Mouse (Mus musculus): ENCODE results near the gene Ttc13.
A peak's percentile ranks its signal among the peaks of the same experiment; 100 is the strongest.

Gene Ttc13

DNA sequence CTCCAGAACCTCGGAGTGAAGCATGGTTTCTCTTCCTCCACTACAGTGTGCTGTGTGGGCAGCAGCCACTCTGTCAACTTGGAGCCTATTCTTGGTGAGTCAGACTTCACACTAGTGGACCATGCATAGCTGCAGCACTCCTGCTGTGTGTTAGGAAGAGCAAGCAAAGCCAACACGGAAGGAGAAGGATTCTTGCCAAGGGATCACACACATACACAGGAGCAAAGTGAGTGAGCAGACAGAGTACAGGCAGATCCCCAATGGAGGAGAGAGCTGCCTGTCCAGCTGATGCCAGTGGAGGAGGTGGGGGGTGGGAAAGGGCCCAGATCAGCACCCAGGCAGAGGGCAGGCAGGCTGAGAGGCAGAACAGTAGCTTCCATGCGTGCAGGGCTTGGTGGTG lies 19.6 kb downstream of the Ttc13 start:
- DNase-seq, result no peak

DNA sequence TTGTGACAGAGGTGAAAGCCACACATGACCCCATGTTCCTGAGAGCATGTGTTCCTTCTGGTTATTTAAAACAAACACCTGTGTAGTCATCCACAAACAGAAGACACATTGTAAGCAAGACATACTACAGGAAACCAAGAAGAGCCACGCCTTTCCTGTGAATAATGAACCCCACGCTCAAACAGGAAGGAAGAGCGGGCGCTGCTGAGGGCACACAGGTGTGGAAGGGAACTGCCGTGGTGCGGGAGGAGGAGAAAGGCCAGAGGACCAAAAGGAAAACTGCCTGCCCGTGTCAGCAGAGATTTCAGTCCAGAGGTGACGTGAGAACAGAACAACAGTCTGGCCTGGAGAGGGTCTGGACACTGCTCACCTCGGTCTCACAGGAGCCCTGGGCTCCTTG lies 20.8 kb downstream of the Ttc13 start:
- DNase-seq, result no peak

DNA sequence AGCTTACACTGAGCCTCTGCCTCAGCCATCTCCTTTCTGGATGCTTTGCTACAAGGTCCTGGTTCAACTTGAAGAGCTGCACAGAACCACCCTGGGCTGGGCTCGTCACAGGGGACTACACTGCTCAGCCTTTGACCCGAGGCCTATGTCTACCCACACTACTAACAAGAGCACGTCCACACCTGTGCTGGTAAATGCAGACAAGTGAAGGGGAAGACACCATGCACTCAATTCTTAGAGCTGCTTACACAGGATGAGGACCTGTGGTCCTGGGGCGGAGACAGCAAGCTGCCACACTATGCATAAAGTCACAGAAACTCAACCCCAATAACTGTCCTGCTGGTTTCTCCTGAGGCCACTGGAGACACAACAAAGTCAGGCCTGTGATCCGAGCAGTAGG lies 21.5 kb downstream of the Ttc13 start:
- no peak for DNase-seq

DNA sequence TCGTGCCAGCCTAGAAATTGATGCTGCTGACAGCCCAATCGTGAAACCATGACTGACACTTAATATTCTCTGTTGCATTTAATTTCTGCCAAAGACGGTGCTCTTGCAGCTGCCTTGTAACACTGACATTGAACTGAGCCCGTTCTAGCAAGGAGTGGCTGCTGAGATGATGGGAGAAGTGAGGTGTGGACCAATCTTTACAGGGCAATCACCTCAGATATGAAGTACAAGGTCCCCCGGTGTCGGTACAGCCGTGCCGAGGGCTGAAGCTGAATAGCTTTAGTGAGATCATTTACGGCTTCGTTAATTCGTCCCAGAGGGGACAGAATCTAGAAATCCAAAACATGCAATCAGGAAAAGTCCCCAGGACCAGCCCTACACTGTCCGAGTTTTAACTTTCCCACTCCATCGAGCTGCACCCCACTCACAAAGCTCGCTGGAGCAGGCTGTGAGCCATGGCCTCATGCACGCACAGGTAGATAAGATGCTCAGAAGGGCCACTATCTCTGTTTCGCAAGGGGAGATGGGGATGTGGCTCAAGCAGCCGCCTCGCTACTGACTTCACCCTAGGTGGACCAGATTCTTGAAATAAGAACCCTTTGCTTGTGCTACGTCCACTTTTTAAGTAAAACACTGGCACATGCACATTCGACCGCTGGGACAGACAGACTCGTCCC lies 26.2 kb downstream of the Ttc13 start:
- DNase-seq, result no peak

DNA sequence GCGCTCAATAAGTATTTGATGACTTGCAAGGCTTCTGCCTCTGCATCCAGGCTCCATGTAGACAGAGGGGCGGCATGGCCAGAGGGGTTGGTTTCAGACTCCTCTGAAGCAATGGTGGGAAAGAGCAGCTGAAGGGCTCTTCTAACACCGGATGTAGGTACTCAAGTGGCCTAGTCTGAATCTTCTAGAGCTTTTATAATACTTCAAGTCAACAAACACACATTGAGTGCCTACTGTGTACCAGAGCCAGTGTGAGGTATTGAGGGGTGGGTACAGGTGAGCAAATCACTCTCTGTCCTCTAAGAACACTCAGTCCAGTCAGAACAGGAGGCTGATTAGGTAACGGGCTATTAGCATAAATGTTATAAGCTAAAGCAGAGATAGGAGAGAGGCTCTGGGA lies 30.1 kb downstream of the Ttc13 start:
- DNase-seq, result no peak

DNA sequence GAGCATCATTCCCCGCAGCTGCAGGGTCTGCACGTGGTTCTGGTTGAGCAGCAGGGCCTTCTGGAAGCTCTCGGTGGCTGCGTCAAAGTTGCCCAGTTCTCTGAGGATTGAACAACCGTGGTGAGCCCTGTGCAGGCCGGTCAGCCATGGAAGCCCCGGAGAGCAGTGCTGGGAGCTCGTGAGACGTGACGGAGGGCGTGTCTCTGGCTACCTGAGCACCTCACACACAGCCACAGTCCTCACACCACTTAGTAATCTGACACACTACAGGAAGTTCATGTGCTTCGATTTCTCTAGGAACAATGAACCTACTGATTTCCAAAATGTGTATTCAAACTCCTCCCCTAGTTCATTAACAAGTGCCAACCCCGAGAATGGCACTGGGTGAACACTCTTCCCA lies 32.9 kb downstream of the Ttc13 start:
- no peak for DNase-seq

DNA sequence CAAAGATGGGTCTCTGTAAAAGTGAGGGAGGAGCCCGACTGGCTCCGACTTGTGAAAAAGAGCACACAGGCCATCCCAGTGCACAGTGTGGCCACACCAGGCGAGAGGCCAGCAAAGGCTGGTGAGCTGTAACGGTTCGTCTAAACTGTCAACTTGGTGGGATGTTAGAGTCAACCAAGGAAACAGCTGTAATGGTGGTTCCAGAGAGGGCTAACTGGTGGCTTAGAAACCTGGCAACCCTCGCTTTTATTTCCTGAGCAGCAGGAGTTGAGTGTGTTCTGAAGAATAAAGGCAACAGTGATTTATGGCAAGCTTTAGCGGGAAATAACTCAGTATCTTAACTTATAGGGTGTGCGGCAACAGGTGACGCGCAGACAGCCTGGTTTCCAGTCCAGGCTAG lies 39.6 kb downstream of the Ttc13 start:
- no peak for DNase-seq

DNA sequence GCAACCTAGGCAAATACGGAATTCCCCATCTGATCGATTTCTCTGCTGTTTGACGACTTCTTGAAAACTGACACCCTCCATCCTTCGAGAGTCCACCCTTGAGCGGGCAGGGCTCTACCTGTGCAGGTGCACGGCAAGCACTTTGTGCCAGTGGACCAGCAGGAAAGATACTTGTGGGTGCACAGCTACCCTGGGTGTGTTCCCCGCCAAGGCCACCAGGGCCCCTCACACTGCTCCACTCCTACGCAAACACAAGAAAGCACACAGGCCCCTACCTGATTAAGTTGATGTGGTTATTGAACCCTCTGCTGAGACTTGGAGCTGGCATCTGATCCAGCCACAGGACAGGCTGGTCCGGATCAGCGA lies 40.0 kb downstream of the Ttc13 start:
- no peak for DNase-seq

DNA sequence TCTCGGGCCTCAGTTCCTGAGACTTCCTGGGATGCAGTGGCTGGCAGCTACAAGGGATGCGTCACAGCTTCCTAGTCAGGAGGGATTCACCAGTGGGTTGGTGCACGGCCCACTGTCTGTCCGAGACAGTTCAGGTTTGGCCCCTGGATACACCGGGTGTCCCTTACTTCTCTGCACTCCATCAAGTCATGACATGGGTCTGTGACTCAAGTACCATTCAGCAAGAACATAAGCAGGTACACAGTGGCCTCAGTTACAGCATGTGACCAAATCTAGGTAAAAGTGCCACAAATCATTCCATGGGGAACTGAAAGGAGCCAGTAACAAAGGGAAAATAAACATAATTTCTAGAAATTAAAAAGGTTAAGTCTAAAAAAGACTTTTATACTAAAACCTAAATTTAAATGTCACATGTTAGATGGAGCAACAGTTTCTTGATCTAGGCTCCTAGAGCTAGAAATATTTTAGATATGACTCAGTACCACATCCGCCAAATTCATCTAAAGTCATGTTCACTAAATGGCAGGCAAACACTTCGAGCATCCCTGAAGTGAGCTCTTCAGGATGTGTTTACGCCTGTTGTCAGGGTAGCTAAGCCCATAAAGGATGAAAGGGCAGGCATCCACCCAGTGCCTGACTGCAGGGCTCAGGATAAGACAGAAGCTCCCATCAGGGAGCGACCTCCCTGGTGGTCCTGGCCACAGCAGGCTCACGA lies 40.5 kb downstream of the Ttc13 start:
- no peak for DNase-seq

DNA sequence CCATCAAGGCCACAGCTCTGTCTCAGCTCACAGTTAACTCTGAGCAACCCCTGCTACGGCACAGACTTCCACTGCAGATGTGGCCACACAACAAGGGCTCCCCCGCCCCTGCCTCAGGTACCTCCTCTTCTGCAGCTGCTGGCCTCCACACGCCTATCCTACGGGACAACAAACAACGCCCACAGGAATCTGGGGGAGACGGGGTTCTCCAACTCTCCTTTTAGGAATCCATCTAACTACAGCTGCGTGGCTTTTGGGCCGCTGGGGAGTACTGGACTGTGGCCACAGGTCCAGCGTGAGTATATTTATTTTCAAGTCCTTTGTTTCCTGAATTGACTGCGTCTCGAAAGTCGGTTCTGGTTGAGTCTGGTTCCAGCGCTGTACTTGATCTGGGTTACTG lies 43.5 kb downstream of the Ttc13 start:
- no peak for DNase-seq

DNA sequence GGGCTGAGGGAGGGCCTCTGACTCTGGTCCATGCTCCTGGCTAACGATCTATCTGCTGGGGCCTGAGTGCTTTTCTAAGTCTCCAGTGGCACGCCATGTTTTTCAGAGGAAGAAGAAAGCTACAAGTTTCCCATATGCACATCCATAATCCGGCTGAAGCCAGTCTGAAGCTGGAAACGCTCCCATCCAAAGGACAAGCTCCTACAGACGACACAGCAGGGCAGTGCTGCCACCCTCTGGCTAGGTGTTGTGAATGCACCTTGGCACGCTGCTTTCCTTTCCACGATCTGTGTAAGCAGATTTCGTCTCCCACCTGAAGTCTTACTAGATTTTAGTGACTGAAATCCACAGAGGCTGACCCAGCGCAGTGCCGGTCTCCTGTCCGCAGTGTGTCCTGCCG lies 44.3 kb downstream of the Ttc13 start:
- peak; percentile 88 for DNase-seq

DNA sequence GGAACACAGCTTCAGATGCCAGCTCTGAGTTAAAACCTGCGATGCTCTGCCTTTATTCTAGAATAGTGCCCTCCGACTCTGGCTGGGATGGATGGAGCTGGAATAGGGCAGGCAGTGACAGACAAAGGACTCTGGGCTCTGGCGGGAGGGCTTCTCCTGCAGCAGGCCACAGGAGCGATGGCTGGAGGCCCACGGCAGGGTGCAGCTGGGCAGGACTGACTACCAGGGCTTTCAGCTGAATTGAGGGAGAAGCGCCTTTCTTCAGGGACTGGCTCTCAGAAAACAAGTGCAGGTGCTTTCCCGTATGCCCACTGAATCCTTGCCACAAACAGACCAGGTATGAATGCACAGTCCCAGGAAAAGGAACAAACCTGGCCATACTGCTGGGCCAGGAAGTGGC lies 44.7 kb downstream of the Ttc13 start:
- no peak for DNase-seq

DNA sequence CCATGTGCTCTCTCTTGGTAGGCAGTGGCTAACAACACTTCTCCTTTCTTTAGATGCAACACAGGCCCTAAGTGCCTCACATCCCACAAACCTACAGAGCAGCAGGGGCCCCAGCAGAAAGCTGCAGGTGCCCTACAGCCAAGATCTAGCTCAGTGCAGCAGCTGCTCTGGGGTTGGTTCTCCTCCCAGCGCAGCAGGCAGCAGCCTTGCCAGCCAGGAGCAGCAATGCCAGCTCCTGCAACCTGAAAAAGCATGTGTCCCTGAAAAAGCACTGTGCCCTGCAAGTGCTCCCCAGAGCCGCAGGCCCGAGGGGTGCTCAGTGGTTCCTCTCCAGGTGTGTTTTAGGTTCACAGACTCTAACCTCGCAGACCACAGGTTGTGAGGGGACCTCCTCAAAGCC lies 45.1 kb downstream of the Ttc13 start:
- no peak for DNase-seq

DNA sequence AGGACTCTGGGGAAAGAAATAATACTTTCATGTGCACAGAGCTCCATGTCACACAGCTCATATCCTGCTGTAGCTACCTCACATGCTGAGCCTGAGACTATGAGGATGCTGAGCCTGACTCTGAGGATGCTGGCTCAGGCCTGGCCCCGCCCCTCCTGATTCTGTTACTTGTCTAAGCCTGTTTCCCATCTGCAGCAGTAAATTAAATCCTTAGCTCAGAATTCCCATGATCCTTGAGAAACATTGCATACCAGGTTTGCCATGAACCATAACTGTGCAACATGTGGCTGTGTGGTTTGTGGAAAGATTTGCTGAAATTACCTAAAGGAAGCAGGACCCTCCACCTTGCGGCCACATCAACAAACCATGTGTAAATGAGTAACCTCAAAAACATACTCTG lies 49.4 kb downstream of the Ttc13 start:
- DNase-seq, result no peak

DNA sequence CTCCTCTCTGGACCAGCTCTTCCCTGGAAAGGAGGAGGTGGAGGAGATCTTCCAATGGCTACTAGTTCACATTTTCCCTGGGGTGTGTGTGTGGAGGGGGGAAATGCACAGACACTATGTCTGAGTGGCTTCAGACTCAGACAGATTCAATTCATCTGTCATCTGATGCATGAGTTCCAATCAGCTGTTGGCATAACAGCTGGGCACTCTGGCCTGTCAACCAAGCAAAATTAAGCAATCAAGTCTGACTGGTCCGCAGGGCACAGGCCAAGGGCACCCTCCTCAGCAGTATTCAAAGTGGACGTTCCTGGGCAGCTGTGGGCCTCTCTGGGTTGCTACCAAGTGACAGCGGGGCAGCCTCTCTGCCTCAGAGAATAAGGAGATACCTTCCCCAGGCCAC lies 53.0 kb downstream of the Ttc13 start:
- no peak for DNase-seq

DNA sequence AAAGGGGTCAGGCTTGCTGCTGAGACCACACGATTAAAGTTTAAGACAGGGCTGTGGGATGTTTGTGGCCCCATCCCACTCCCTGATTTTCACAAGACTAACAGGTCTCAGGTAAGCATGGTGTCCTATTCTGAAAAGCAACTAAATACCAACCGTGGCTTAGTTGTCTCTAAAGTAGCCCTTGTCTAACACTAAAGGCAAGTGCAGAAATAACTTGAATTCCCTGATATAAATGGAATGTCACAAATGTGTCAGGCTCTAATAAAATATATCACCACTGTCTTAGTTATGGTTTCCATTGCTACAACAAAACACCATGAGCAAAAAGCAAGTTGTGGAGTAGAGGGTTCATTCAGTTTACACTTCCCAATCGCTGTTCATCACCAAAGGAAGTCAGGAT lies 57.4 kb downstream of the Ttc13 start:
- no peak for DNase-seq

DNA sequence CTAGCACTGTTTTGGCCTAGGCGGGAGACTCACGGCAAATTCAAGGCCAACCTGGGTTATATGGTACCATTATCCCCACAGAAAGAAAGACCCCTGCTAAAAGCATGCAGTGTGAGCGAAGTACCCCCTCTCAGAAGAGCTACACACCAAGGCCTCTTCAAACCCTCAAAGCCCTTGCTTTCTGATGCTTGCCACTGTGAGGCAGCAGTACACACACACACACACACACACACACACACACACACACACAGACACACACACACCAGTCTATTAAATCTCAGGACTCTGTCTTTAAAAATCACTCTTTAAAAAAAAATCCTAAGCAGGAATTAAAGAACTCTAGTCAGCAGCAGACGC lies 57.9 kb downstream of the Ttc13 start:
- no peak for DNase-seq

DNA sequence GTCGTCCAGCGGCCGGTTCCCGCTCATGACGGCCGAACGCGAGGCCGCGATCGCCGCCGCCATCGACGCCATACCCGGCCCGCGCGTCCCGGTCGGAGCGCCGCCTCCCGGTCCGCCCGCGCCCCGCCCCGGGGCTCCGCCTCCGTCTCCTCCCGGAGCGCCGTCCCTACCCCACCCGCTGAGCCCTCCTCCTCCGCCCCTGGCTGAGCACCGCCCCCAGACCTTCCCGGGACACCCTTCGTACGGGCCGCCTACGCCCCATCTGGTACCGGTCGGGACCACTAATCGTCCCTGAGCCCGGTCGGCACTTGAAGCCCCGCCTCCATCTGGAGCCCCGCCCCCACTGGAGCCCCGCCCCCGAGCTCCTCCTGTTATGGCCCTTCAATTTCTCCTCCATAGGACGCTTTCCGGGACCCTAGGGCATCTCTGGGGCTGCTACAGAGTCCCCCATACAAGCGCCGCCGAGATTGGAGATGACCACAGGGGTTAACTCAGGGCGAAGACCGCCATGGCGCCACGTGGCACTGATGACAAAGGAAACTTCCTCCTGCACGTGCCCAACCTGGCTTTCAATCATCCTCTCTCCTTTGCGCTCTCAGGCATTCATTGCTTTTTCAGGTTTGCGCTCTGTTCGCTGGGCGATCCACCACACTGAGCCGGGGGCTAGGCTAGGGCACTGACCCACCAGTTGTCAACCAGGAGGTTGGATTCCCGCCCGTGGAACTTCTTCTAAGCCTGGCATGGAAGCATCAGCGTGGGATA lies 58.5 kb downstream of the Ttc13 start, which contains the start of gene 2310022B05Rik:
2310022B05Rik (minus strand) TSS at position 258 of the 762 bp plus-strand sequence.
- peak; percentile 89 for DNase-seq

DNA sequence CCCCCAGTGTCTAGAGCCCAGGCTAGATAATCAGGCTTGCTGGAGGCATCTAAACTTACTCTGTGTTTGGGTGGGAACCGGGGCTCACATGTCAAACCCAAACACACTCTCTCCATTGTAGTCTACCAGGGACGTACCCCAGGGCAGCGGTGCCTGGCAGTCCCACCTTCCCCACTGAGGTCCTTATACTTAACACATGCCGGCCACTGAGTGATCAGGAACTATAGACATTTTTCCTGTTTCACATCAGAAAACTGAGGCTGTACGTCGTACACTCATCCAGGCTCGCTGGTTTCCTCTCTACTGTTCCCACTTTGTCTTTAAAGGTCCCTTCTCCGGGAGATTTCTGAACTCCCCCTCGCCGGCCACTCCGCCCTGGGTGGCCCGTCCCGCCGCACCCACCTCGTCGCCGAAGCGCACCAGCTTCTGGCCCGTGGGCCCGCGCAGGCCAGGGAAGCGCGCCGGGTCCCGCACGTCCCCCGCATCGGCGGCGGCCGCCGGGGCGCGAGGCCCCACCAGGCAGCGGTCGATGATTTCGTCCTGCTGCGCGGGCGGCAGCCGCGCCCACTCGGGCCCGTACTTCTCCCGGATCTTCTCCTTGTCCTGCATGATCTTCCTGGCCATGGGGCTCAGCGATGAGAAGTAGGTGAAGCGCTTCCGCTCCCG lies 59.2 kb downstream of the Ttc13 start:
- DNase-seq, result peak; percentile 52

DNA sequence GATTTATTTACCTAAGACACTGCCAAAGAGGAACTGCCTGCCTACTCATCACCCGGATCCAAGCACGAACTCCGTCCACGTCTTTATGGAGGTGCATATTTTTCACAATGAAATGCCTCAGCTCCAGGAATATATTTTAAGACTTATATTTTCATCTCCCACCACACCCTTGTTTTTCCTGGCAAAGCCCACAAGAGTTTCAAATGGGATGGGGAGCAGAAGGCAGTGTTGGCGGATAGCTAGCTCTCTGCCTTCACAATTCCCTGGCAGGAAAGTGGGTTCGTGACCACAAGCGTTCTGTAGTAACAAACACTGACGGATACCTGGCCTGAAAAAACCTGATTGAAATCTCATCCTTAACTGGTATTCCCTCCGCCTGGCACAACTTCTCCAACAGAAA lies 60.0 kb downstream of the Ttc13 start:
- no peak for DNase-seq

DNA sequence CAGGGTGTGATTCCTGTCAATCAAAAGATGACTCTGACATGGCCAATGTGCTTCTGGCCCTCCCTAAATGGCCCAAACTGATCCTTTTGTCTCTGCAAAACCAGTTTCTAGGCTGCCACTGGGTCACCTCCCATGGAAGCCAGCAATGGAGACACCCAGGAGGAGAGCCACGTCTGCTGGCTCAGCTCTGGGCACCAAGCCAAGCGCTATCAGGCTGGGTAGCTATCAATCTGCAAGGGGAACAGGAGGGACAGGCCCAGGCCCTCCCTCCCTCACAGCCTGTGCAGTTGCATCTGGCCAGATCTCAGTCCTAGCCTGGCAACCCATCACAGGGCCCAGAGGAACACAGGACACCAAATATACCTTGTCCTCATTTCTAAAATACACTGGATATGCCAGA lies 63.4 kb downstream of the Ttc13 start:
- DNase-seq, result no peak

DNA sequence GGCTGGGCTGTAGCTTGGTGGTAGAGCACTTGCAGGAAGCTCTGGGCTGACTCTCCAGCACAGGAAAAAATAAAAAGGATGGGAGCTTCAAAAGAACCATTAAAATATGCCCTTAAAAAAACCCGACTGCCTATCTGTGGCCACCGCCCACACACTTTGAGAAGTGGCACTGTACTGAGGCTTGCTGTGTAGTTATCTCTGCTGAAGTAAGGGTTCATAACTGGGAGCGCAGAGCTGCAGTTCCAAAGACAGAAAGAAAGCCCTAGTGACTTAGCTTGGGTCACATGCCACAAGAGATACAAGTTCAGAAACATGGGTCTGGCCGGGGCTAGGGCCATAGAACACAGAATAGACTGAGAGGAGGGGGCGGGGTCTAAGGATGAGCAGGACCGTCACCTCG lies 63.8 kb downstream of the Ttc13 start:
- DNase-seq, result no peak

DNA sequence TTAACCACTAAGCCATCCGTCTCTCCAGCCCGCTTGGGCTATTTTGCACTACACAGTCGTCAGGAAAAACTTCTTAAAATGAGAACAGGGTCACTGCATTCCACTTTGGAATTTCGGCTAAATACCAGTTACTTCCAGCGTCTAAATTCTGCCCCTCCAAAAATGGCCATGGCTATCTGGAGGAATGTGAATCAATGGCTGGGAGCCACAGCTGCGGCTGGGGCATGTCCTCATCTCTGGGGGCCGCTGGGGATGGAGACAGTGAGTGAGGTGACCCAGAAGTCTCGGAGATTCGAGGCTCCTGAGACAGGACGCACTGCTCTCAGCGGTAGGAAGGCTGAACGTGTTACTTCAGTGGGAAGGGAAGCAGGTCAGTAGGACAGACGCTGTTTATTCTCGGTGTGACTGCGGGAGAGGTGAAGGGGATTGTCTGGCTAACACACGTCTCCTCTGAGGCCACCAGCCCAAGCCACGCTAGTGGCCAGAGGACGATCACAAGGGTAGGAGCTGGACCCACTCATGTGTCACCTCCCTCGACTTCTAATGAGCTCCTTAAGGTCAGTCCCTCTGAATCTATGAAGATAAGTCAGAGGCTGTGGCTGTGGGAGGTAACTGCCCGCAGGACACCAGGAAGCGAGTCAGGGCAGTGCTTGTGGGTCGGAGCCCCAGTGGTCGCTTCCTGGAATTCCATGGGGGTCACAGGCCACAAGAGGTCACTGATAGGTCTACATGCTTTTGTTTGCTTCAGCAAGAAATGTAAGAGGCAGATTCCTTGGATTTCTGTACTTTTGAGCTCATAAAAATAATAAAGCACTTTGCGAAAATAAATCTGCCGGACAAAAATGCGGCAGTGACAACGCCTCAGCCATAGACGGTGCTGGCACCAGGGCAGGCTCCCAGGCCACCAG lies 68.0 kb downstream of the Ttc13 start:
- DNase-seq, result peak; percentile 37

All from embryo, embryonic 11 days (tissue).